Comparison of ENCODE assay signal across 8 mouse cellular contexts in genomic region chr17:63430395-63431075, GRCm38 (mm10).
DNase-seq lines count a peak whose midpoint lies in the region; ATAC-seq and TF ChIP-seq lines count a peak whose summit lies in the region.

No protein-coding gene starts in this region.

- no peak for ATAC-seq in neural tube, embryonic 11.5 days (ENCODE audit: insufficient read depth, low FRiP score, low TSS enrichment)
- no peak for ATAC-seq in forebrain, embryonic 16.5 days
- ATAC-seq in stomach, embryonic 15.5 days (ENCODE audit: insufficient read depth, low FRiP score, low read depth): no peak

- TF ChIP-seq POLR2A in lung, adult 2 months (IDR thresholded peaks at IDR 0.05; ENCODE audit: borderline replicate concordance, extremely low read depth, low read depth, low read length): no peak

- no peak overlapping the region for H3K9ac ChIP-seq in neural tube, embryonic 11.5 days (ENCODE audit: low read length)
- no peak overlapping the region for H3K9ac ChIP-seq in forebrain, embryonic 16.5 days (replicated peaks; ENCODE audit: low read depth, low read length)
- H3K9ac ChIP-seq in stomach, embryonic 15.5 days: no peak overlapping the region

- no peaks in the 10 kb centered on the region for H3K36me3 ChIP-seq in neural tube, embryonic 11.5 days (ENCODE audit: control insufficient read depth, insufficient read depth, low read length)
- H3K36me3 ChIP-seq in forebrain, embryonic 16.5 days (ENCODE audit: control insufficient read depth, insufficient read depth): no peaks in the 10 kb centered on the region
- no peaks in the 10 kb centered on the region for H3K36me3 ChIP-seq in stomach, embryonic 15.5 days

- H3K27ac ChIP-seq in neural tube, embryonic 11.5 days (ENCODE audit: low read depth, low read length): no peak overlapping the region
- no peak overlapping the region for H3K27ac ChIP-seq in forebrain, embryonic 16.5 days (ENCODE audit: low read length)
- H3K27ac ChIP-seq in stomach, embryonic 15.5 days: no peak overlapping the region

- H3K4me2 ChIP-seq in neural tube, embryonic 11.5 days (ENCODE audit: low read depth): 0 out of 2 replicates have a peak overlapping the region, but pooled peaks have one; percentile 19
- H3K4me2 ChIP-seq in forebrain, embryonic 16.5 days (ENCODE audit: low read length): 0 out of 2 replicates have a peak overlapping the region, but pooled peaks have one; percentile 1
- H3K4me2 ChIP-seq in stomach, embryonic 15.5 days: 0 out of 2 replicates have a peak overlapping the region, but pooled peaks have one; percentile 21

- no peaks in the 10 kb centered on the region for H3K27me3 ChIP-seq in neural tube, embryonic 11.5 days (ENCODE audit: control insufficient read depth, insufficient read depth, low read length)
- H3K27me3 ChIP-seq in forebrain, embryonic 16.5 days (replicated peaks; ENCODE audit: control insufficient read depth, insufficient read depth, low read length): no peaks in the 10 kb centered on the region
- H3K27me3 ChIP-seq in stomach, embryonic 15.5 days (replicated peaks): no peaks in the 10 kb centered on the region

- H3K4me3 ChIP-seq in neural tube, embryonic 11.5 days (ENCODE audit: low read depth, low read length): no peak overlapping the region
- no peak overlapping the region for H3K4me3 ChIP-seq in forebrain, embryonic 16.5 days (replicated peaks; ENCODE audit: low read length)
- no peak overlapping the region for H3K4me3 ChIP-seq in lung, adult 2 months (replicated peaks; ENCODE audit: extremely low read depth, low read depth, low read length)
- no peak overlapping the region for H3K4me3 ChIP-seq in stomach, embryonic 15.5 days (replicated peaks)

- WGBS in neural tube, embryonic 11.5 days: 66% methylated on average over 17 of the region's 17 CpGs
- WGBS in forebrain, embryonic 16.5 days: 70% methylated on average over 17 of the region's 17 CpGs
- WGBS in lung, adult 2 months: 40% methylated on average over 17 of the region's 17 CpGs
- 61% methylated on average over 17 of the region's 17 CpGs for WGBS in stomach, embryonic 15.5 days

- DNase-seq in neural tube, embryonic 11.5 days (ENCODE audit: low spot score): no peak
- no peak for DNase-seq in neural tube, embryonic 10.5 days (ENCODE audit: extremely low spot score, low spot score)
- peak; percentile 14 for DNase-seq in lung, adult 2 months
- DNase-seq in B cell, adult 2 months: no peak
- DNase-seq in cerebellum, postnatal 25 days: no peak
- DNase-seq in yolk sac, embryonic 10.5 days (ENCODE audit: low spot score): no peak

- no peaks in the 10 kb centered on the region for H3K4me1 ChIP-seq in neural tube, embryonic 11.5 days (ENCODE audit: control insufficient read depth, insufficient read depth, low read length)
- H3K4me1 ChIP-seq in forebrain, embryonic 16.5 days (replicated peaks; ENCODE audit: control insufficient read depth, insufficient read depth, low read length): no peaks in the 10 kb centered on the region
- peaks cover 9% of the 10 kb centered on the region for H3K4me1 ChIP-seq in lung, adult 2 months (ENCODE audit: control insufficient read depth, insufficient read depth, low read length)
- no peaks in the 10 kb centered on the region for H3K4me1 ChIP-seq in stomach, embryonic 15.5 days

- H3K9me3 ChIP-seq in neural tube, embryonic 11.5 days (ENCODE audit: control insufficient read depth, low read length): no peaks in the 10 kb centered on the region
- no peaks in the 10 kb centered on the region for H3K9me3 ChIP-seq in forebrain, embryonic 16.5 days (ENCODE audit: control insufficient read depth, low read length)
- no peaks in the 10 kb centered on the region for H3K9me3 ChIP-seq in stomach, embryonic 15.5 days

- TF ChIP-seq CTCF in lung, adult 2 months (IDR thresholded peaks at IDR 0.05; ENCODE audit: insufficient read depth, low read length): no peak
